In the genomic region with DNA sequence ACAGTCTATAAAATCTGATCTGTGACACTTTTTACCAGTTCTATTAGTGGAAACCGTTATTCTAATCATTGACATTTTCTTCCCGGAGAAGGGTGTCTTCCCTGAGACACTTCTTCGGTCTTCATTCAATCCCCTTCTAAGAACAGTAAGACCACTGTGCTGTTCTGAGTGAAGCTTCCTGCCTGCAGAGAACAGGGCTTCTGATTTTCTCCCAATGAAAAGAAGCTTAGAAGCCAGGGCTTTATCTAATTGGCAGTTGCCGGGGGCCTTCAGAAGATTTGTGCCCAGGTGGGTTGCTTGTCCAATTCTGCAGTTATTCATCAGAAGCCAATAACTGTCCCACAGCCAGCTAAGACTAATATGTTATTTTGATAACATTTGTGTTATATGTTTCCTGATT, we compare ENCODE assay signal across 14 mouse cellular contexts.
"Had no signal": no experiment of that assay in that cellular context is flagged by ENCODE, and none has a peak within 500 bp of the region (broad histone marks: within the 10 kb centered on the region; RNA-seq: fewer than 3 reads in every experiment).

No protein-coding gene starts in this region.

- H3K9me3 ChIP-seq: intestine, embryonic 15.5 days; limb, embryonic 13.5 days; liver, embryonic 13.5 days; megakaryocyte, embryonic 14.5 days; midbrain, embryonic 12.5 days; neural tube, embryonic 12.5 days had no signal

- H3K4me3 ChIP-seq: intestine, embryonic 15.5 days; limb, embryonic 13.5 days; liver, embryonic 13.5 days; megakaryocyte, embryonic 14.5 days; midbrain, embryonic 12.5 days; neural tube, embryonic 12.5 days had no signal

- H3K27ac ChIP-seq: intestine, embryonic 15.5 days; limb, embryonic 13.5 days; liver, embryonic 13.5 days; macrophage; midbrain, embryonic 12.5 days; neural tube, embryonic 12.5 days; stomach, postnatal 0 days had no signal

- H3K27me3 ChIP-seq: intestine, embryonic 15.5 days; limb, embryonic 13.5 days; liver, embryonic 13.5 days; megakaryocyte, embryonic 14.5 days; midbrain, embryonic 12.5 days; neural tube, embryonic 12.5 days had no signal

- H3K36me3 ChIP-seq: intestine, embryonic 15.5 days; limb, embryonic 13.5 days; liver, embryonic 13.5 days; midbrain, embryonic 12.5 days; neural tube, embryonic 12.5 days had no signal

- H3K9ac ChIP-seq: intestine, embryonic 15.5 days; limb, embryonic 13.5 days; liver, embryonic 13.5 days; lung, embryonic 14.5 days; midbrain, embryonic 12.5 days; neural tube, embryonic 12.5 days had no signal

- H3K4me2 ChIP-seq: intestine, embryonic 15.5 days; limb, embryonic 13.5 days; liver, embryonic 13.5 days; lung, embryonic 14.5 days; midbrain, embryonic 12.5 days; neural tube, embryonic 12.5 days had no signal

- DNase-seq: kidney, adult 18-20 months; kidney, postnatal 10 days; left cerebral cortex, postnatal 4 days; liver, embryonic 13.5 days; lung, embryonic 14.5 days; lung, postnatal 10 days; thymus, postnatal 4 days had no signal

- H3K4me1 ChIP-seq: intestine, embryonic 15.5 days; limb, embryonic 13.5 days; liver, embryonic 13.5 days; megakaryocyte, embryonic 14.5 days; midbrain, embryonic 12.5 days; neural tube, embryonic 12.5 days had no signal
